Comparison of ENCODE assay signal across 9 mouse cellular contexts in the genomic region with DNA sequence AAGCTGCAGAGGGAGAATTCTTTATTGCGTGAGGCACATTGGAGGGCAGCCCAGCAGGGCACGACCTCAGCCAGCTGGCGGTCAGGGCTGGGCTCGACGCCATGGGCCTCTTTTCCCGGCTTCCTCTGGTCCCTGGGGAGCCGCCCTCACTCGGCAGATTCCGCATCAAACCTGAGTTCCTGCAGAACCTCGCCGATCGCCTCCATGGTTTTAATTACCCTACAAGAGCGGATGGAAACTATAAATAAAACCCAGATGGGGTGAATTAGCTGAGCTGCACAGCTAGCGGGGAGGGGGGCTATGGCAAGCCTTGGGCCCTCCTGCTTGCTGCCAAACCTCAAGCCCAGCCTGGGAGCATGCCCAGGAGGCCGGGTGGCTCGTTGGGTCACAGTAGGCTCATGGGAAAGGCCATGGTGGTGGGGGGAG. TPM values are rescaled to one million over a fixed set of nuclear protein-coding genes. Genes with fewer than 3 reads are reported as not detected.
A peak's percentile ranks its signal among the peaks of the same experiment; 100 is the strongest.
DNase-seq lines count a peak whose midpoint lies in the region; ATAC-seq and TF ChIP-seq lines count a peak whose summit lies in the region.
"Had no signal": no experiment of that assay in that cellular context is flagged by ENCODE, and none has a peak within 500 bp of the region (broad histone marks: within the 10 kb centered on the region; RNA-seq: fewer than 3 reads in every experiment).

No protein-coding gene starts in this region.

- no peak for TF ChIP-seq CTCF in cerebellum, adult 2 months (IDR thresholded peaks at IDR 0.05; ENCODE audit: borderline replicate concordance, insufficient read depth, low read depth, low read length)
- TF ChIP-seq CTCF in thymus, adult 2 months (IDR thresholded peaks at IDR 0.05; ENCODE audit: borderline replicate concordance, control insufficient read depth, extremely low read depth, insufficient read depth, low read length, poor library complexity) = no peak

- DNase-seq in cerebellum, adult 2 months = peak; percentile 62 to 67
- DNase-seq in 3T3-L1 (ENCODE audit: low read depth, low spot score) = peak; percentile 99
- peak; percentile 47 for DNase-seq in embryo, embryonic 9.5 days (ENCODE audit: extremely low spot score)
- DNase-seq in heart, postnatal 36 days = peak; percentile 71 to 74
- peak; percentile 80 for DNase-seq in skeletal muscle tissue, adult 2 months (ENCODE audit: low read depth, low spot score)
- no peak for DNase-seq in thymus, adult 2 months

- no peak overlapping the region for H3K4me3 ChIP-seq in cerebellum, adult 2 months (replicated peaks; ENCODE audit: insufficient read depth, low read depth, low read length)
- no peak overlapping the region; the same call in 1 of the 2 replicates for H3K4me3 ChIP-seq in limb, embryonic 12.5 days (replicated peaks)
- H3K4me3 ChIP-seq in thymus, adult 2 months (ENCODE audit: control insufficient read depth, insufficient read depth, low read length) = no peak overlapping the region

- no peaks in the 10 kb centered on the region for H3K27me3 ChIP-seq in cerebellum, adult 2 months (ENCODE audit: control insufficient read depth, insufficient read depth, low read length)
- H3K27me3 ChIP-seq in limb, embryonic 12.5 days = peaks cover 43% of the 10 kb centered on the region
- no peaks in the 10 kb centered on the region for H3K27me3 ChIP-seq in thymus, adult 2 months (ENCODE audit: control insufficient read depth, insufficient read depth, low read length)

- H3K9me3 ChIP-seq in limb, embryonic 12.5 days = no peaks in the 10 kb centered on the region

- no peak overlapping the region for H3K27ac ChIP-seq in cerebellum, adult 2 months (ENCODE audit: insufficient read depth, low read length)
- H3K27ac ChIP-seq in limb, embryonic 12.5 days = peak overlapping the region; percentile 73
- H3K27ac ChIP-seq in thymus, adult 2 months (ENCODE audit: control insufficient read depth, insufficient read depth, low read length) = no peak overlapping the region

- peak overlapping the region; percentile 83 for H3K4me2 ChIP-seq in limb, embryonic 12.5 days

- H3K36me3 ChIP-seq in limb, embryonic 12.5 days = peaks cover 31% of the 10 kb centered on the region
- peaks cover 6% of the 10 kb centered on the region; the same call in 1 of the 2 replicates for H3K36me3 ChIP-seq in thymus, adult 2 months (ENCODE audit: control insufficient read depth, insufficient read depth, low read length)

- no peak for ATAC-seq in cerebellum, adult (ENCODE audit: insufficient number of reproducible peaks, low FRiP score, low TSS enrichment)
- no peak for ATAC-seq in limb, embryonic 12.5 days (ENCODE audit: insufficient number of reproducible peaks, insufficient read depth, low FRiP score, low TSS enrichment, low read depth)

- no peak for TF ChIP-seq POLR2A in cerebellum, adult 2 months (IDR thresholded peaks at IDR 0.05; ENCODE audit: borderline replicate concordance, insufficient read depth, low read length)
- TF ChIP-seq POLR2A in thymus, adult 2 months (IDR thresholded peaks at IDR 0.05; ENCODE audit: control insufficient read depth, extremely low read depth, insufficient read depth, low read length, poor library complexity) = no peak

- H3K4me1 ChIP-seq in cerebellum, adult 2 months (ENCODE audit: control insufficient read depth, insufficient read depth, low read length) = peaks cover 31% of the 10 kb centered on the region
- peaks cover 78% of the 10 kb centered on the region for H3K4me1 ChIP-seq in limb, embryonic 12.5 days (replicated peaks)
- peaks cover 31% of the 10 kb centered on the region for H3K4me1 ChIP-seq in thymus, adult 2 months (replicated peaks; ENCODE audit: control insufficient read depth, insufficient read depth, low read length)

- intact Hi-C loops in heart, postnatal 36 days (cut with DNase I) = loop anchor here (5.0 kb wide), 1 partner anchor 52 kb away; no protein-coding TSS in a partner anchor

- 8% methylated on average over 16 of the region's 16 CpGs for WGBS in cerebellum, adult 2 months
- WGBS in limb, embryonic 12.5 days = 14% methylated on average over 16 of the region's 16 CpGs
- 95% methylated on average over 16 of the region's 16 CpGs for WGBS in thymus, adult 2 months

- H3K9ac ChIP-seq in limb, embryonic 12.5 days (replicated peaks) = peak overlapping the region; percentile 24

RNA-seq across cellular contexts. Expression of a gene that starts 2.2 kb away (rescaled TPM):
- polyA plus RNA-seq in cerebellum, adult 2 months (2012; rRNA removed) = 184 and 189 TPM in 2 replicates
- total RNA-seq in heart, postnatal 36 days (2021) = 100 to 1,000 TPM; 109 to 113 TPM
- 142 and 151 TPM in 2 replicates for polyA plus RNA-seq in limb, embryonic 12.5 days (2016; fragmentation: Nextera tagmentation; extraction: Ambion mirVana)
- polyA plus RNA-seq in thymus, adult 2 months (2012; rRNA removed) = 196 and 227 TPM in 2 replicates

RNA-seq across cellular contexts. Expression of a gene that starts 6.3 kb away (rescaled TPM):
- polyA plus RNA-seq in cerebellum, adult 2 months (2012; rRNA removed) = 920 and 977 TPM in 2 replicates
- total RNA-seq in heart, postnatal 36 days (2021) = 1,000 to 10,000 TPM; 1,469 to 1,509 TPM
- polyA plus RNA-seq in limb, embryonic 12.5 days (2016; fragmentation: Nextera tagmentation; extraction: Ambion mirVana) = 882 and 891 TPM in 2 replicates
- polyA plus RNA-seq in thymus, adult 2 months (2012; rRNA removed) = 731 and 765 TPM in 2 replicates

RNA-seq across cellular contexts. Expression of a gene that starts 11.3 kb away (rescaled TPM):
- polyA plus RNA-seq in cerebellum, adult 2 months (2012; rRNA removed) = 3.8 and 4.0 TPM in 2 replicates
- total RNA-seq in heart, postnatal 36 days (2021) = under 1 TPM; 0.39 to 0.62 TPM
- 82.4 and 105 TPM in 2 replicates for polyA plus RNA-seq in limb, embryonic 12.5 days (2016; fragmentation: Nextera tagmentation; extraction: Ambion mirVana)
- 0.59 and 0.70 TPM in 2 replicates for polyA plus RNA-seq in thymus, adult 2 months (2012; rRNA removed)

RNA-seq across cellular contexts. Expression of a gene that starts 17.1 kb away (rescaled TPM):
- 524 and 552 TPM in 2 replicates for polyA plus RNA-seq in cerebellum, adult 2 months (2012; rRNA removed)
- total RNA-seq in heart, postnatal 36 days (2021) = not detected
- 17.5 and 22.1 TPM in 2 replicates for polyA plus RNA-seq in limb, embryonic 12.5 days (2016; fragmentation: Nextera tagmentation; extraction: Ambion mirVana)
- 0.39 and 0.73 TPM in 2 replicates for polyA plus RNA-seq in thymus, adult 2 months (2012; rRNA removed)
- polyA plus RNA-seq: spleen, adult 2 months had no signal

RNA-seq across cellular contexts. Expression of a gene that starts 23.2 kb away (rescaled TPM):
- polyA plus RNA-seq in cerebellum, adult 2 months (2012; rRNA removed) = 531 and 552 TPM in 2 replicates
- 100 to 1,000 TPM; 133 to 138 TPM for total RNA-seq in heart, postnatal 36 days (2021)
- 280 and 286 TPM in 2 replicates for polyA plus RNA-seq in limb, embryonic 12.5 days (2016; fragmentation: Nextera tagmentation; extraction: Ambion mirVana)
- polyA plus RNA-seq in thymus, adult 2 months (2012; rRNA removed) = 613 and 640 TPM in 2 replicates

Comparison
In these comparisons a context has a peak if more than half of its experiments do, and no peak if none do; other contexts are left out.
1. RNA of a gene that starts 11.3 kb away (polyA plus RNA-seq): 82.4 to 105 TPM in limb, embryonic 12.5 days; 3.8 to 4.0 TPM in cerebellum, adult 2 months and 0.59 to 0.70 TPM in thymus, adult 2 months; every median in the first group is over 10 times any median in the second.